In the genomic region with DNA sequence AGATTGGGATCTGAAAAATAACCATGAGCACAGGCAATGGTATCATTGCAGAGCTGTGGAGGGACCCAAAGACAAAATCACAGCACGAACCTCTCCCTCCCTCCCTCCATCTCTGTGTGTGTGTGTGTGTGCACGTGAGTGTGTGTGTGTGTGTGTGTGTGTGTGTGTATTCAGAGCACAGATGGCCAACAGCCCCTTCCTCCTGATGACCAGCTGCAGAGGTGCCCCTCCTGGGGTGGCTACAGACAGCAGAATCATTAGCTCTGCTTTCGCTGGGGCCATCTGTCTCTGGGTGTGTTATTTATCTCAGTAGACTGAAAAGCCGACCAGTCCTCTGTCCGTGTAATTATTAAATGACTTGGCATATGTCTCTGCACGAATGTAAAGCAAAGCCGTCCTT, we compare ENCODE assay signal across 13 mouse cellular contexts.
DNase-seq lines count a peak whose midpoint lies in the region; ATAC-seq and TF ChIP-seq lines count a peak whose summit lies in the region.
"Had no signal": no experiment of that assay in that cellular context is flagged by ENCODE, and none has a peak within 500 bp of the region (broad histone marks: within the 10 kb centered on the region; RNA-seq: fewer than 3 reads in every experiment).

No protein-coding gene starts in this region.

- H3K9ac ChIP-seq in intestine, embryonic 15.5 days = no peak overlapping the region
- no peak overlapping the region for H3K9ac ChIP-seq in intestine, postnatal 0 days (ENCODE audit: low read depth, low read length)
- no peak overlapping the region for H3K9ac ChIP-seq in forebrain, embryonic 15.5 days (replicated peaks)
- no peak overlapping the region for H3K9ac ChIP-seq in midbrain, embryonic 12.5 days (replicated peaks)
- no peak overlapping the region for H3K9ac ChIP-seq in stomach, embryonic 15.5 days
- H3K9ac ChIP-seq: embryonic facial prominence, embryonic 12.5 days had no signal

- no peak overlapping the region for H3K27ac ChIP-seq in intestine, embryonic 15.5 days
- H3K27ac ChIP-seq in intestine, postnatal 0 days (ENCODE audit: low read depth, low read length) = no peak overlapping the region
- H3K27ac ChIP-seq in forebrain, embryonic 15.5 days (replicated peaks) = peak overlapping the region; percentile 35
- peak overlapping the region; percentile 11; the same call in 1 of the 2 replicates for H3K27ac ChIP-seq in midbrain, embryonic 12.5 days (replicated peaks)
- no peak overlapping the region for H3K27ac ChIP-seq in stomach, embryonic 15.5 days
- H3K27ac ChIP-seq: embryonic facial prominence, embryonic 12.5 days had no signal

- 0 out of 2 replicates have a peak, but pooled peaks have one; percentile 39 for ATAC-seq in intestine, embryonic 15.5 days
- no peak for ATAC-seq in intestine, postnatal 0 days
- ATAC-seq in forebrain, embryonic 15.5 days (replicated peaks) = peak; percentile 93
- ATAC-seq in midbrain, embryonic 12.5 days (ENCODE audit: low FRiP score, low read depth) = peak; percentile 88
- ATAC-seq in stomach, embryonic 15.5 days (ENCODE audit: insufficient read depth, low FRiP score, low read depth) = peak; percentile 35; the same call in 1 of the 2 replicates
- ATAC-seq: Patski had no signal

- no peaks in the 10 kb centered on the region for H3K36me3 ChIP-seq in intestine, embryonic 15.5 days
- H3K36me3 ChIP-seq in intestine, postnatal 0 days (ENCODE audit: control insufficient read depth, insufficient read depth) = no peaks in the 10 kb centered on the region
- H3K36me3 ChIP-seq in forebrain, embryonic 15.5 days = no peaks in the 10 kb centered on the region
- no peaks in the 10 kb centered on the region for H3K36me3 ChIP-seq in midbrain, embryonic 12.5 days
- no peaks in the 10 kb centered on the region for H3K36me3 ChIP-seq in stomach, embryonic 15.5 days
- H3K36me3 ChIP-seq: embryonic facial prominence, embryonic 12.5 days had no signal

- no peak for TF ChIP-seq CTCF in intestine, postnatal 0 days (IDR thresholded peaks at IDR 0.05; ENCODE audit: low read depth)

- WGBS in intestine, embryonic 15.5 days = 32% methylated on average over 7 of the region's 7 CpGs
- 43% methylated on average over 7 of the region's 7 CpGs for WGBS in intestine, postnatal 0 days
- 11% methylated on average over 7 of the region's 7 CpGs for WGBS in forebrain, embryonic 15.5 days
- whole genome bisulfite sequencing in midbrain, embryonic 12.5 days = 44% methylated on average over 7 of the region's 7 CpGs
- 20% methylated on average over 7 of the region's 7 CpGs for WGBS in stomach, embryonic 15.5 days

- H3K4me2 ChIP-seq in intestine, embryonic 15.5 days (replicated peaks) = no peak overlapping the region
- H3K4me2 ChIP-seq in intestine, postnatal 0 days (replicated peaks; ENCODE audit: low read depth) = no peak overlapping the region
- H3K4me2 ChIP-seq in forebrain, embryonic 15.5 days (replicated peaks) = no peak overlapping the region
- H3K4me2 ChIP-seq in midbrain, embryonic 12.5 days (replicated peaks) = no peak overlapping the region
- H3K4me2 ChIP-seq in stomach, embryonic 15.5 days = no peak overlapping the region
- H3K4me2 ChIP-seq: embryonic facial prominence, embryonic 12.5 days had no signal

- no peak overlapping the region for H3K4me3 ChIP-seq in intestine, embryonic 15.5 days (replicated peaks)
- H3K4me3 ChIP-seq in intestine, postnatal 0 days (ENCODE audit: low read depth, low read length) = no peak overlapping the region
- no peak overlapping the region for H3K4me3 ChIP-seq in forebrain, embryonic 15.5 days
- H3K4me3 ChIP-seq in midbrain, embryonic 12.5 days = no peak overlapping the region
- H3K4me3 ChIP-seq in stomach, embryonic 15.5 days (replicated peaks) = no peak overlapping the region
- H3K4me3 ChIP-seq: embryonic facial prominence, embryonic 12.5 days had no signal

- DNase-seq in thymus, postnatal 25 days = no peak
- no peak for DNase-seq in heart, adult 11 months
- no peak for DNase-seq in lung, postnatal 14 days
- DNase-seq: adrenal gland, postnatal 25 days; gastrocnemius, postnatal 36 days; lung, postnatal 36 days had no signal

- H3K4me1 ChIP-seq in intestine, embryonic 15.5 days (replicated peaks) = no peaks in the 10 kb centered on the region
- no peaks in the 10 kb centered on the region for H3K4me1 ChIP-seq in intestine, postnatal 0 days (replicated peaks; ENCODE audit: control insufficient read depth, insufficient read depth, low read length)
- peaks cover 5% of the 10 kb centered on the region; the same call in 1 of the 2 replicates for H3K4me1 ChIP-seq in forebrain, embryonic 15.5 days
- H3K4me1 ChIP-seq in midbrain, embryonic 12.5 days = 0 out of 2 replicates have a peak, but pooled peaks cover 2% of the 10 kb centered on the region
- no peaks in the 10 kb centered on the region for H3K4me1 ChIP-seq in stomach, embryonic 15.5 days
- H3K4me1 ChIP-seq: embryonic facial prominence, embryonic 12.5 days had no signal

- no peaks in the 10 kb centered on the region for H3K27me3 ChIP-seq in intestine, embryonic 15.5 days (replicated peaks)
- no peaks in the 10 kb centered on the region for H3K27me3 ChIP-seq in intestine, postnatal 0 days (replicated peaks; ENCODE audit: control insufficient read depth, insufficient read depth, low read length)
- no peaks in the 10 kb centered on the region for H3K27me3 ChIP-seq in forebrain, embryonic 15.5 days
- no peaks in the 10 kb centered on the region for H3K27me3 ChIP-seq in midbrain, embryonic 12.5 days
- no peaks in the 10 kb centered on the region for H3K27me3 ChIP-seq in stomach, embryonic 15.5 days (replicated peaks)
- H3K27me3 ChIP-seq: embryonic facial prominence, embryonic 12.5 days had no signal

- no peaks in the 10 kb centered on the region for H3K9me3 ChIP-seq in intestine, embryonic 15.5 days
- H3K9me3 ChIP-seq in intestine, postnatal 0 days (ENCODE audit: control insufficient read depth) = no peaks in the 10 kb centered on the region
- H3K9me3 ChIP-seq in forebrain, embryonic 15.5 days = no peaks in the 10 kb centered on the region
- no peaks in the 10 kb centered on the region for H3K9me3 ChIP-seq in midbrain, embryonic 12.5 days
- no peaks in the 10 kb centered on the region for H3K9me3 ChIP-seq in stomach, embryonic 15.5 days
- H3K9me3 ChIP-seq: embryonic facial prominence, embryonic 12.5 days had no signal

Comparison
In these comparisons a context has a peak if more than half of its experiments do, and no peak if none do; other contexts are left out.
1. H3K27ac ChIP-seq: peak in forebrain, embryonic 15.5 days (single experiment) and midbrain, embryonic 12.5 days (single experiment); none in intestine, embryonic 15.5 days (single experiment), intestine, postnatal 0 days (single experiment) and stomach, embryonic 15.5 days (single experiment).